Mouse (Mus musculus): ENCODE results near the gene Zfp975.
"Not testable (repeated sequence)": the region's sequence is repeated elsewhere in the genome, so short reads cannot be mapped to it uniquely, and the experiment has no call there.

GRCm38 (mm10) chr7:42693251-42693650 is 709 bp upstream of the Zfp975 start:
- not testable (repeated sequence) for TF ChIP-seq EP300 (IDR thresholded peaks at IDR 0.05; ENCODE audit: insufficient read depth, low read depth, low read length); CTCF (IDR thresholded peaks at IDR 0.05; ENCODE audit: low read depth, low read length)
